Mouse (Mus musculus) adrenal gland, postnatal 36 days (tissue): ENCODE measurements at regions not wholly inside any gene's neighbourhood (a gene's known extent, or its start where the extent isn't known, plus 50 kb on each side); places are given as distances from the start of the nearest gene placed in this dataset.

Experiments used
- DNase-seq, 2 experiments: peaks; one replicate each; pipeline ENCODE4 v3.0.0; 2021; ENCODE audit warnings: mixed read lengths in 1 of 2

- no peak for DNase-seq
Measured at GRCm38 (mm10) chr8:10768181-10768580, 240.1 kb downstream of the Irs2 start.

GRCm38 (mm10) chr8:10763907-10764306, 244.4 kb downstream of the Irs2 start:
- DNase-seq, result no peak

GRCm38 (mm10) chr8:10761694-10762305, 246.5 kb downstream of the Irs2 start:
- DNase-seq, result no peak

GRCm38 (mm10) chr8:10760851-10761693, 247.2 kb downstream of the Irs2 start:
- no peak for DNase-seq

GRCm38 (mm10) chr8:10760231-10760630, 248.0 kb downstream of the Irs2 start:
- no peak for DNase-seq

DNA sequence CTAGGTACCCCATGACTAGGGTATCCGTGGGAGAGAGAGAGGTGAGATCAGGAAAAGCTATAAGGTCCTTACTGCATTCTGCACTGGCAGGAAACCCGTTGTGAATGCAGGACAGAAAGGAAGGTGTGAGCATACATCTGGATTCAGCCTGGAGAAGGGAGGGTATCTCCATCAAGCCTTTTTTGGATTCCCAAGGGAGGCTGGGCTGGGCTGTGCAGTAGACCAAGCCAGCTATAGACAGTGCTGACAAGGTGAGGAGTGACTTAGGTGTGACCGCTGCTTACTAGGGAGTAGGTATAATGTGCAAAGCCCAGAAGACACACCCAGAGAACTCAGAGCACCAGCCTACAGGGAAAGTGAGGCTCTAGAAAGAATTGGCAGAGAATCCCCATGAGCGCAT, 250.1 kb downstream of the Irs2 start:
- DNase-seq, result no peak

GRCm38 (mm10) chr8:10754986-10755308, 253.3 kb downstream of the Irs2 start:
- no peak for DNase-seq

DNA sequence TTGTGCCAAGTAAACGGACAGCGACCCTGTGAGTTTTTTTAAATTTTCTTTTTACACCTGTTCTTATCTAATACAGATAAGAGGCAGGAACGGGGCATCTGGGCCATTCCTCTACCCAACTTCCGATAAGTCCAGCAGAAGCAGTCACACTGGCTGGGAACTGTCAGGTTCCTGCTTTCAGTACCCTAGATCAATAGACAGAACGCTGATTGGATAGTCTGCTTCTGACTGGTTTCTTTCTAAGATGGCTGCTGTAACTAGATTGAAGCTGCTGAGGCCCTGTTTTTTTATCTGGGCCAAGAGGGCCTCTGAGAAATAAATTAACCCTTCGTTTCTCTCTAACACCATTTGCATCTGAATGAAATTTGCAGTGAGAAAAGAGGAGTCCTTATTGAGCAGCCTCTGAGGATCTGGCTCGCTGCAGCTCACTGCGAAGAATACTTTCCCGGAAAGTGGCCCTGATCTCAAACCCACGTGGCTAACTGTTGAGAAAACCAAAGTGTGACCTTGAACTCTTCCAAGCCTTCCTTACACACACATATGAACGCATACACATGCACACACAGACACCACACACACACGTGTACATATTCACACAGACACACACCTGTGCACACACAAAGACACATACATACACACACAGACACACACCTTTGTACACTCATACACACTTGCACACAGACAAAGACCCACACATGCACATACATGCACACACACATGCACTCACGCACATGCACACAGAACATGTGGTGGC, 253.8 kb downstream of the Irs2 start:
- DNase-seq, result no peak

GRCm38 (mm10) chr8:10753056-10753455, 255.2 kb downstream of the Irs2 start:
- DNase-seq, result no peak

GRCm38 (mm10) chr8:10747150-10747549, 261.1 kb downstream of the Irs2 start:
- DNase-seq, result no peak

- no peak for DNase-seq
Measured at GRCm38 (mm10) chr8:10743241-10743640, 265.0 kb downstream of the Irs2 start.

GRCm38 (mm10) chr8:10740837-10741236, 267.4 kb downstream of the Irs2 start:
- DNase-seq, result no peak

- no peak for DNase-seq
Measured at GRCm38 (mm10) chr8:10738486-10739081, 269.7 kb downstream of the Irs2 start.

GRCm38 (mm10) chr8:10734746-10735145, 273.5 kb downstream of the Irs2 start:
- no peak for DNase-seq

GRCm38 (mm10) chr8:10723332-10723731, 284.9 kb downstream of the Irs2 start:
- no peak for DNase-seq

DNA sequence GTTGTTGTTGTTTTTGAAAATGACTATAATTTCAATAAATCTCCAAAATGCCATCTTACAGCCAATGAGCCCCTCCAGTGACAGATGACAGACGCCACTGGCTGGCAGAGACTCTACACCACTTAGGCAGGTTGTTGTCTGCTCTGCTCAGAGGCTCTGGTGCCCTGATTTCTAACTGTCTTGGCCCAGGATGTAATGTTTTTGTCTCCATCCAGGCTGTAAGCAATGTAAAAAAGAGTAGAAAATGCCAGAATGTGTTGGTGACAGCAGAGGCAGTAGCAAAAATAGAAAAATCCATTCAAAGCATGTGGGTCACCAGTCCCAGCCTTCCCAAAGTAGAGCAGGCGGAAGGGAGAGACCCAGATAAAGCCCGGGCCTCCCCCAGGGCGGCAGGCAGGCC, 285.5 kb downstream of the Irs2 start:
- no peak for DNase-seq

DNA sequence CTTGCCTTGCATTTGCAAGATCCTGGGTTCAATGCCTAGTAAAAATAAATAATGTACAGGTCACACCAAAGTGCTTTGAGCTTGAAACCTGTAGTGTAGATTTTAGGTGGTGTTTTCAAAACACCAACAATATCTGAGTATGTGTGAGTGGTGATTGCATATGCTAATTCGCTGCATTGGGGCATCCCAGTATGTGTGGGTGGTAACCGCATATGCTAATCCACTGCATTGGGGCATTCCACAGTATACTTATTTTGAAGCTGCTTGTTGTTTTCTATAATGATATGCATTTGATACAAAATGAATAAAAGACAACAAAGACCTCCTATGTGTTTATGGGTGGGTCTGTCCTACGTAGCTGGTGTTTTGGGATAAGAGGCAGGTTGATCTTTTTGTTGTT, 285.9 kb downstream of the Irs2 start:
- DNase-seq, result no peak

DNA sequence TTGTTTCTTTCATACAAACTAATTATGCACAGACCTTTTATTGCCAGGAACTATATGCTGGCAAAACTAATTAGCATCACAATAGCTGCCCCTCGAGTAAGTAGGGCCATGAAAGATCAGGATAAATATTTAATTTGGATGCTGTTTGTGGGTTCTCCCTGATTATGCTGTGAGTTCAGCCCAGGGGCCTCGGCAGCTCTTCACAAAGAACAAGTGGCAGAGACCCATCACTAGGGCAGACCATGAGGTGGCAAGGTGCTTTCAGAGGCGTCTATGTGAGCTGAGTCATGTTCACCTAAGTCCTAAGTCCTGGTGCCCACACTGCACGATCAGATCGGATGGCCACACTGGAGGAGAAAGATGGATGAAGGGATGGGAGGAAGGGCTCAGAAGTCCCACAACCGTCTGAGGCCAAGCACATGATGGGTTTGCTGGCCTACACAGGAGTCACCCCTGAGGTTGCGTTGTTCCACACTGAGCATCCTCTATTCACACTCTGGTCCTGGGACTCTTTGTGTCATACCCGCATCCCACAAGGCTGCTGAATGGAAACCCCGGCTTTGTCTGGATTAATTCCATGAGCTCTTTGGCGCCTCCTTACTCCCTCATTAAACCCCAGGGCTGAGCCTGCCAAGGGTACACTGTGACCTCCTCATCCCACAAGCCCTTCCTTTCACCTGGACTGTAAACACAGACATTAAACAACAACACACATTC, 287.0 kb downstream of the Irs2 start:
- no peak for DNase-seq

DNA sequence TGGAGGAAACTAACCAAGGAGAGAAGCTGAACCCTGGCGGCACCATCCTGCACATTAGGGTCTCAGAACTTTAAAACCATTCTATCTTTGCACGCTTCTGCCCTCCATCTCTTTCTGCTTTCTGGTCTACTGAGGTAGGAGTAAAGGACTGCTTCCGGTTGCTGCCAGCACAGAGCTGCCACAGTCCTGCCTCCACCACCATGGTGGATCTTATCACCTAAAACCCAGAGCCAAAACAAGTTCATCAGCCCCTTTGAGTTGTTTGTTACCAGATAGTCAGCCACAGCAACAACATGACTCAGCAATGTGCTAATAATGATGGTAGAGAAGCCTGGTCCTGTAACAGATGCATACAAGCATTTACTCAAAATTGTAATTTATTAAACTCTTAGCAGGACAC, 287.9 kb downstream of the Irs2 start:
- DNase-seq, result no peak

- no peak for DNase-seq
Measured at GRCm38 (mm10) chr8:10719411-10719810, 288.8 kb downstream of the Irs2 start.

DNA sequence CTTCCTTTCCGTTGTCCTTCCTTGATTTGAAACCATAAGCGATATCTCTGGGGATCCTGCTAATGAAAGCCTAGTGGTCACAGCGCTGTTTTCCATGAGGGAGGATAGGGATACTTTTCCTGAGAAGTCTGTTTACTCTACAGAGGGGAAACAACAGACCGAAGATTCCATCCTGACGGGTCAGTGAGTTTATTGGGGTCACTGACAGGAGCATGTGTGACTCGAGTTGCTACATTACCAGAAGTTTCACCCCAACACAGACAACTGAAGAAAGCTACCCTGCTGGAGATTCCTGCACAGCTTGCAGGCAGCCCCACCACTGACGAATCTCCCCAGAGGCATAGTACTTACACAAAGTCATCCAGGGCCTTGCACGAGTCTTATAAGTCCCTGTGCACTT, 291.0 kb downstream of the Irs2 start:
- DNase-seq, result no peak

DNA sequence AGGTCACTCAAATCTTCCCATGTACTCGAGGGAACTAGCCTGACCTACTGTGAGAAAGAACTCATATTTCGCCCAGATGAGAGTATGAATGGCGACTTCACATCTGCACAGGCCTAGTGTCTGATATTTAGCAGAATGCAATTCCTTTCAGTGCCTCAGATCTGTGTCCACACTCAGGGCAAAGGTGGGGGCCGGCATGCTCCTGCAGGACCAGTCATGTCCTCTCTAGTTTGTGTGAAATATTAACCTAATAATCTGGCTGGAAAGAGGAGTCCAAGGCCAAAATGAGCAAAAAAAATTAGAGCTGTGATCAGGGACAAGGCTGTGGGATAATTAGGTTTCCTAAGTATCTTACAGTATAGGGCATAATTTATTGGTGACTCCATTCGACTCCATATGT, 292.1 kb downstream of the Irs2 start:
- no peak for DNase-seq
